Mouse (Mus musculus) stomach, postnatal 0 days (tissue): ENCODE measurements at regions not wholly inside any gene's neighbourhood (a gene's known extent, or its start where the extent isn't known, plus 50 kb on each side); places are given as distances from the start of the nearest gene placed in this dataset.

Experiments used
- CTCF ChIP-seq: IDR thresholded peaks from 2 replicates; pipeline ENCODE4 v1.5.1; 2016; ENCODE audit warnings: antibody characterized with exemption, low read depth, mild to moderate bottlenecking, moderate library complexity
- EP300 ChIP-seq: optimal IDR thresholded peaks from 2 replicates; pipeline ENCODE3; 2016; ENCODE audit warnings: antibody characterized with exemption

- no peak for TF ChIP-seq EP300
- TF ChIP-seq CTCF: no peak
These were observed 378.4 kb downstream of the H2al1j start for GRCm38 (mm10) chrX:11705851-11706557.
